Mouse (Mus musculus): Measurements from ENCODE around the gene Plekha6. TPM values are rescaled to one million over a fixed set of nuclear protein-coding genes. Genes with fewer than 3 reads are reported as not detected.

The Plekha6 gene
- total RNA-seq, 2 experiments from 2014 or later: 54.8 to 65.7 TPM

- DNase-seq (ENCODE audit: low spot score in 2 of 2): no peak
These were observed 25.6 kb upstream of the Plekha6 start for GRCm38 (mm10) chr1:133138401-133138800.

DNA sequence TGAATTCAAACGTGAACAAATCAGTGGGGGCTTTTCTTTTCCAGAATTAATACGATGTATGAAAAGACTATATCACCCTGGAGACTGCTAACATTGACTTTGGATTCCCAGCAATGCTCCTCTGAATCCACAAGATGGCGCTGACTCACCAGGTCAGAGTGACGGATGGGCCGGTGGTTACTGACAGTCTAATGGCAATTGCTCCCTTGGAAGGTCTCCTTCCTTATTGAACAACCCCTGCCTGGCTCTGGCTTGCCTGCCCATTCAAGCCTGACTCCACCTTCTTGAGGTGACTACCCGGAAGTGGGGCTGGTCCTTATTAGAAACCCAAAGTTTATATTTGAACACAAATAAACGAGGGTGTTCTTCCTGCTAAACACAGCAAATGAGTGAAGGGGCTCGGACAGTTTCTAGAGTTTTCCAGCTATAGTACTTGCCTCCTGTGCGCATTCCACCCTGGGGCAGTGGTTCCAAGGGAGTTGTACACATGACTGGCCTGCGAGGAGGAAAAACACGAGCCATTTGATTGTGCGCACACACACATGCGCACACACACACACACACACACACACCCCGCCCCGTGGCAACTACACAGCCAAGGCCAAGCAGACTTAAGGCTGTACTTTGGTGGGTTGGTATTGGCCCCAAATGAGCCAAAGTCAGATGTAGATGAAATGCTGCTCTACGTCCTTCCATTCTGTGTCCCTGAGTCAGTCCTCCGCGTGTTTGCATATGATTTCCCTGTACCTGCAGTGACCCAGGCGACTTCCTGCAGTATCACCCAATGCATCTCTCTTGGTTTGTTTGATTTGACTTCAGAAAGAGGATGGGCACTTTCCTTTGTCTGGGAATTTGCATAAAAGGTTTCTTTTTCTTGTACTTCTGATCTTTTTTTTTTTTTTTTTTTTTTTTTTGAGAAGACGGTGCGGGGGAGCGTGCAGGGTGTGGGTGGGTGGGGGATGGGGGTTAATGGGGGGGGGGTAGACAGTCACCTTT, 17.7 kb upstream of the Plekha6 start:
- peak in 1 of 2 experiments; percentile 58 for DNase-seq (ENCODE audit: low spot score in 2 of 2)

GRCm38 (mm10) chr1:133147324-133147723, 16.7 kb upstream of the Plekha6 start:
- DNase-seq (ENCODE audit: low spot score in 2 of 2): no peak

DNA sequence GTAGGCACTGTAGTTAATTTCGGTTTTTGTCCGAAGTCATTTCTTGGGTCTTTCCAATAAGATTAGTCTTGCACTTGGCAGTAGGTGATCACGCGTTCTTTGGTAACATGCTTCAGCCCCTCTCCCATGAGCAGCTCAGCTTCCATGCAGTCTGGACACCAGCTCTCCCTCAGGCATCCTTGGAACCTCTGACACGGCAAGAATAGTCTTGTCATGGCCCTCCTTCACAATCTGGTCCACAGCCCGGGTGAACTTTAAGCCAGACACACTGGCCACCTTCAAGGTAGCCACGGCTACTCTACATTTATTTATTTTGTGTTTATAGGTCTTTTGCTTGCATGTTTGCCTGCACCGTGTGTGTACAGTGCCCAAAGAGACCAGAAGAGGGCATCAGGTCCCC, 15.9 kb upstream of the Plekha6 start:
- DNase-seq (ENCODE audit: low spot score in 2 of 2): no peak

DNA sequence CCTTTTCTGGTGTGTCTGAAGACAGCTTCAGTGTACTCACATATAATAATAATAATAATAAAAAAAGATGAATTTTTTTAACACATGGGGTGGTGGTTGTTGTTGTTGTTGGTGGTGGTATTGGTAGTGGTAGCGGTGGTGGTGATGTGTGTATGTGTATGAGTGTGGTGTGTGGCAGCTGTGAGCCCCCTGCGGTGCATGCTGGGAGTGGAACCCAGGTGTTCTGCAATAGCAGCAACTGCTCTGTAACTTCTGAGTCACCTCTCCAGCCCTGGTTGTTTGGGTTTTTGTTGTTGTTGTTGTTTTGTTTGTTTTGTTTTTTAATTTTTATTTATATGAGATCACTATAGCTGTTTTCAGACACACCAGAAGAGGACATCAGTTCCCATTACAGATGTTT, 13.5 kb upstream of the Plekha6 start:
- DNase-seq (ENCODE audit: low spot score in 2 of 2): no peak

- no peak for DNase-seq (ENCODE audit: low spot score in 2 of 2)
These were observed 11.8 kb upstream of the Plekha6 start for GRCm38 (mm10) chr1:133152213-133152612.

GRCm38 (mm10) chr1:133155270-133155669, 8.7 kb upstream of the Plekha6 start:
- DNase-seq (ENCODE audit: low spot score in 2 of 2): no peak

- no peak for DNase-seq (ENCODE audit: low spot score in 2 of 2)
These were observed 4.9 kb upstream of the Plekha6 start for GRCm38 (mm10) chr1:133159128-133159564.

- no peak for DNase-seq (ENCODE audit: low spot score in 2 of 2)
These were observed 2.5 kb upstream of the Plekha6 start for GRCm38 (mm10) chr1:133161559-133161958.

DNA sequence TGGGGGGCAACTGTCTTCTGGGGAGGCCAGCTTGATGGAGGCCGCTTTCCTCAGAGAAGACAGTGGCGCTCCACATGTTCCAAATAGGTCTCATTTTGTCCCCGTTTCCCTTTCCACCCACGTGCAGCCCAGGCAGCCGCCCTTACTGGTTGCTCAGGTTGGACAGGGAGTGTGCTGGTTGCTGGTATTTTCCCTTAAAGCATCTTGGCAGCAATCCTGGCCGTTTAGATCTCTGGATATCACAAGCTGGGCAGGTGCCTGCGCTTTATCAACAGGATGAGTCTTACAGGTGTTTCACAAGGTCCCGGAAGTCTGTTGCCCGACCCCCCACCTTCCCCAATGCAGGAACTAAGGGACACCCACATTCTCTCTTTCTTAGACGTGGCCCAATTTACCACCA, 2.0 kb upstream of the Plekha6 start:
- no peak for DNase-seq (ENCODE audit: low spot score in 2 of 2)

DNA sequence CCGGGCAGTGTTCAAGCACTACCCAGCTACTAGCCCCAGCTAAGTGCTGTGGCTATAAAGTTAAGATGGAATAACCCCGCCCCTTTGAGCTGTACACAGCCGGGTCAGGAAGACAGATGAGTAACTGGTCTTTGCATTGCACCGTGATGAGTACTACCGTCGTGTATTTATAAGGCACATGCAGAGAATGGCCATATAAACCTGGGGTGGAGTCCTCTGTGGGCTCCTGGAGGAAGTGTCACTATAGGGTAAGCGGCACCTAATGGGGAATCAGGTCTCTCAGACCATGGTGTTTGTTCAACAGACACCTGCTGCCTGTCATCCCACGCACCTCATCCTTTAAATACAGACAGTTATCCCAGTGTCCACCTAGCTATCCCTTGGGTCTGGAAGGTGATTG, 1.0 kb upstream of the Plekha6 start:
- DNase-seq (ENCODE audit: low spot score in 2 of 2): no peak

DNA sequence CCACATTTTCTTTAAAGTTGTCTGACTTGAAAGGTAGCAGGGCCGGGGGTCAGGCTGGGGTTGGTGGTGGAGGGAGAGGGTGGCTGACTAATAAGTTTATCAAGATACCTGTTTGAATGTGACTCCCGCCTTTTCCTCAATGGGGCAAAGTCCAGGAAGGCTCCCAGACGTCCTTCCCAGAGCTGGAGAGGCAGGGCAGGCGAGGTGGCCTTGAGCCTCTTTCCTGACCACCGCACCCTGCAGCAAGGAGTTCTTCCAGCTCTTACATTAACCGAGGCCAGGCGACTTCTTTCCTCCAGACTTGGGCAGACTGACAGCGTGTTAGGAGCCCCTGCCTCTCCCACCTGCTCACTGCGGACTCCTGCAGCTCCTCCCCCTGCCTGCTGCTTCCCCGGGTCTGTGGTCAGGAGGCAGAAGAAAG, 591 bp downstream of the Plekha6 start:
- DNase-seq (ENCODE audit: low spot score in 2 of 2): no peak

DNA sequence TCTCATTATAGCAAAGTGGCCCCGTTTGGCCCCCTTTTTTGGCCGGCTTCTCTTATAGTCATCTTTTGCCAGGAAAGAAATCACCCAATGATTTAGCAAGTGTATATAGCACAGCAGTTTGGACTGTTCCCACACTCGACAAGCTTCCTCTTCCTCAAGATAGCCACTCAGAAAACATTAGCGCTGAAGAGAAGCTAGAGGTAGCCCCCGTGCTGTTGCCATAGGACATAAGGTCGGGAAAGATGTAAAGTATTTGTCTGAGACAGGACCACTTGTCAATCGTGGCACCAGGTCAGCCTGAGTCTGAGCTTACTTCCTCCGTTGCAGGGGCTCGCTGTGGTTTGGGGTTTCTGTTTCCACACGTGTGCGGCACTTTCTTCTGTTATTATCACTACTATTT, 1.1 kb downstream of the Plekha6 start:
- DNase-seq (ENCODE audit: low spot score in 2 of 2): no peak

DNA sequence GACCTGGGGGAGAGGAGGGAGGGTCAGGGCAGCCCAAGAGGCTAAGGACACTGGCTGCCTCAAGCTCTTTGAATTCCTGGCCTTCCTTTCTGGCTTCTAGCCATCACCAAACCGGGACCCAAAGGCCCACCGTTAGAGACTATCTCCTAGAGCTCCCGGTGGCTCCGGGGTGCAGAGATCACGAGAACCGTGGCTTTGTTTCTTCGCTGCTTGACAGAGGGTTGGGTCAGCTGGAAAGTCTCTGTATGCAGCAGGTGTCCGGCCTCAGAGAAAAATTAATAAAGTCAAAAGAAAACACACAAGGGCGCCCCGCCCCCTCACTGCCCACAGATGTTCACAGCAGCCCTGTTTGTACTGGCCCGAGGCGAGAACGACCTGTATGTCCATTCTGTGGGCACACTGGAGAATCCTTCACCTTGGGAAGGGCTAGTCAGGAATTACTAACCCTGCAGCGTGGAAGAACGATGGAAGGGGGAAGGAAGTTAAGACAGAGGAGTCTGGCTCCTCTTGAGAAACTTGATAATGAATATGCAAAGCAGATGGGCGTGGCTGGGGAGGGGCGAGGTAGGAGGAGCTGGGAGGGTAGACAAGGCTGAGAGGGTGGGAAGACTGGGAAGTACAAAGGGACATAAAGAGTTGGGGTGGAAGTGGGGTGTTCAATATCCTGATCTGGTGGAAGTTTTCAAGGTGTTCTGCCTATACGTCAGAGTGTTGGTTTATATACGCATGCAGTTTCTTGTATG, 4.5 kb downstream of the Plekha6 start:
- no peak for DNase-seq (ENCODE audit: low spot score in 2 of 2)

GRCm38 (mm10) chr1:133170196-133170595, 6.2 kb downstream of the Plekha6 start:
- no peak for DNase-seq (ENCODE audit: low spot score in 2 of 2)

GRCm38 (mm10) chr1:133171357-133171756, 7.3 kb downstream of the Plekha6 start:
- peak in 1 of 2 experiments; percentile 33 for DNase-seq (ENCODE audit: low spot score in 2 of 2)

- DNase-seq (ENCODE audit: low spot score in 2 of 2): no peak
These were observed 11.1 kb downstream of the Plekha6 start for GRCm38 (mm10) chr1:133175150-133175549.

GRCm38 (mm10) chr1:133177480-133178172, 13.6 kb downstream of the Plekha6 start:
- peak; percentile 72 to 77 for DNase-seq (ENCODE audit: low spot score in 2 of 2)

GRCm38 (mm10) chr1:133178732-133179440, 14.9 kb downstream of the Plekha6 start:
- peak in 1 of 2 experiments; percentile 60 for DNase-seq (ENCODE audit: low spot score in 2 of 2)
